ENCODE assay signal across 11 mouse cellular contexts in the genomic region with DNA sequence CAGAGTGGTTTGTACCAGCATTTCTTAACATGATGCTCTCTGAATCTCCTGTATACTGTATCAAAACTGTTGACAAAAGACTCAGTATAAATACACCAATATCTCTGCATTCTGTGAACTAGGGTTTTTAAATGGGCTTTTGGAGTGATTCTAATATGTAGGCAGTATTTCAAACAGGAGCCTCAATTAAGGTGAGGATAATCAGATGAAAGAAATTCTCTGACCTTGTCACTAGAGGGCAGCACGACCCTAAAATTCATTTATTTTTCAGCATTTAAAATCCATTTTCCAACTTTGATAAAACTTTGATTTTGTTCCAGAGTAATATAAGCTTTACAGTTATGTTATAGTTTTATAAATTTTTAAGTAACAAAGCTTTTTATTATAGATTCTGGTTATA.
DNase-seq lines count a peak whose midpoint lies in the region; ATAC-seq and TF ChIP-seq lines count a peak whose summit lies in the region.
"Had no signal": no experiment of that assay in that cellular context is flagged by ENCODE, and none has a peak within 500 bp of the region (broad histone marks: within the 10 kb centered on the region; RNA-seq: fewer than 3 reads in every experiment).

No protein-coding gene starts in this region.

- H3K79me2 ChIP-seq in MEL (ENCODE audit: control insufficient read depth, insufficient read depth, low read length, poor library complexity) = no peaks in the 10 kb centered on the region

- H3K9me3 ChIP-seq in hindbrain, embryonic 14.5 days (ENCODE audit: control insufficient read depth, low read length) = no peaks in the 10 kb centered on the region
- no peaks in the 10 kb centered on the region for H3K9me3 ChIP-seq in hindbrain, embryonic 16.5 days (ENCODE audit: control insufficient read depth, low read length)
- H3K9me3 ChIP-seq in MEL (replicated peaks; ENCODE audit: insufficient read depth, low read length) = no peaks in the 10 kb centered on the region
- no peaks in the 10 kb centered on the region for H3K9me3 ChIP-seq in intestine, embryonic 16.5 days (ENCODE audit: control insufficient read depth, low read length)
- H3K9me3 ChIP-seq: limb, embryonic 15.5 days had no signal

- no peak overlapping the region for H3K4me2 ChIP-seq in hindbrain, embryonic 14.5 days (replicated peaks)
- no peak overlapping the region for H3K4me2 ChIP-seq in hindbrain, embryonic 16.5 days (ENCODE audit: low read length)
- H3K4me2 ChIP-seq in intestine, embryonic 16.5 days (ENCODE audit: low read depth, low read length) = no peak overlapping the region
- H3K4me2 ChIP-seq: limb, embryonic 15.5 days had no signal

- 0% methylated on average over 1 of the region's 1 CpGs for WGBS in hindbrain, embryonic 14.5 days
- 0% methylated on average over 1 of the region's 1 CpGs for WGBS in hindbrain, embryonic 16.5 days
- WGBS in intestine, embryonic 16.5 days = 0% methylated on average over 1 of the region's 1 CpGs

- DNase-seq in hindbrain, embryonic 14.5 days (ENCODE audit: low spot score) = peak; percentile 73
- DNase-seq in 416B (ENCODE audit: low read depth) (peak; percentile 42), MEL (ENCODE audit: low read depth, low spot score) (peak; percentile 44)
- peak; percentile 19 for DNase-seq in forelimb bud, embryonic 11.5 days (ENCODE audit: low read depth, low spot score)
- DNase-seq in thymus, adult 18-20 months = no peak
- DNase-seq: kidney, adult 11 months had no signal

- H3K27ac ChIP-seq in hindbrain, embryonic 14.5 days = no peak overlapping the region
- no peak overlapping the region for H3K27ac ChIP-seq in hindbrain, embryonic 16.5 days (ENCODE audit: low read depth, low read length)
- no peak overlapping the region for H3K27ac ChIP-seq in MEL (ENCODE audit: control insufficient read depth, low read depth, low read length)
- H3K27ac ChIP-seq in intestine, embryonic 16.5 days (ENCODE audit: low read length) = no peak overlapping the region
- H3K27ac ChIP-seq: limb, embryonic 15.5 days had no signal

- H3K36me3 ChIP-seq in hindbrain, embryonic 14.5 days (replicated peaks; ENCODE audit: control insufficient read depth, insufficient read depth) = no peaks in the 10 kb centered on the region
- H3K36me3 ChIP-seq in hindbrain, embryonic 16.5 days (ENCODE audit: control insufficient read depth, insufficient read depth, low read length) = no peaks in the 10 kb centered on the region
- H3K36me3 ChIP-seq in MEL (ENCODE audit: control insufficient read depth in 1 of 2, insufficient read depth in 2 of 2, low read length in 2 of 2) = no peaks in the 10 kb centered on the region
- no peaks in the 10 kb centered on the region for H3K36me3 ChIP-seq in intestine, embryonic 16.5 days (ENCODE audit: control insufficient read depth, insufficient read depth, low read length)
- H3K36me3 ChIP-seq: limb, embryonic 15.5 days had no signal

- H3K4me1 ChIP-seq in hindbrain, embryonic 14.5 days (replicated peaks; ENCODE audit: control insufficient read depth, insufficient read depth, low read length) = no peaks in the 10 kb centered on the region
- no peaks in the 10 kb centered on the region for H3K4me1 ChIP-seq in hindbrain, embryonic 16.5 days (ENCODE audit: control insufficient read depth, insufficient read depth, low read depth, low read length)
- H3K4me1 ChIP-seq in MEL (ENCODE audit: control insufficient read depth in 1 of 2, insufficient read depth in 2 of 2, low read length in 2 of 2) = no peaks in the 10 kb centered on the region
- H3K4me1 ChIP-seq in intestine, embryonic 16.5 days (ENCODE audit: control insufficient read depth, insufficient read depth, low read length) = no peaks in the 10 kb centered on the region
- H3K4me1 ChIP-seq: limb, embryonic 15.5 days had no signal

- TF ChIP-seq CTCF in MEL (IDR thresholded peaks at IDR 0.05 in 2 of 3, conservative IDR thresholded peaks at IDR 0.05 in 1 of 3; ENCODE audit: control insufficient read depth in 1 of 3, insufficient read depth in 1 of 3, low read depth in 2 of 3, low read length in 3 of 3, poor library complexity in 1 of 3, severe bottlenecking in 1 of 3) = peak in 1 of 3 experiments; percentile 67; a peak in 3 of 6 replicates

- no peak overlapping the region for H3K4me3 ChIP-seq in hindbrain, embryonic 14.5 days (replicated peaks; ENCODE audit: low read length)
- no peak overlapping the region for H3K4me3 ChIP-seq in hindbrain, embryonic 16.5 days (ENCODE audit: low read length)
- no peak overlapping the region for H3K4me3 ChIP-seq in MEL (ENCODE audit: control insufficient read depth in 1 of 2, insufficient read depth in 1 of 2, low read depth in 2 of 2, low read length in 2 of 2)
- H3K4me3 ChIP-seq in intestine, embryonic 16.5 days (ENCODE audit: low read length) = no peak overlapping the region
- H3K4me3 ChIP-seq: erythroblast, embryonic 14.5 days; limb, embryonic 15.5 days had no signal

- no peak overlapping the region for H3K9ac ChIP-seq in hindbrain, embryonic 14.5 days
- no peak overlapping the region for H3K9ac ChIP-seq in hindbrain, embryonic 16.5 days (ENCODE audit: low read depth, low read length)
- H3K9ac ChIP-seq in MEL (ENCODE audit: control insufficient read depth, low read depth, low read length, poor library complexity, severe bottlenecking) = no peak overlapping the region
- no peak overlapping the region for H3K9ac ChIP-seq in intestine, embryonic 16.5 days (ENCODE audit: low read depth, low read length)
- H3K9ac ChIP-seq: limb, embryonic 15.5 days had no signal

- no peaks in the 10 kb centered on the region for H3K27me3 ChIP-seq in hindbrain, embryonic 14.5 days (ENCODE audit: control insufficient read depth, insufficient read depth, low read length)
- no peaks in the 10 kb centered on the region for H3K27me3 ChIP-seq in hindbrain, embryonic 16.5 days (replicated peaks; ENCODE audit: control insufficient read depth, insufficient read depth, low read length)
- no peaks in the 10 kb centered on the region for H3K27me3 ChIP-seq in MEL (ENCODE audit: control insufficient read depth in 1 of 2, insufficient read depth in 2 of 2, low read length in 2 of 2)
- H3K27me3 ChIP-seq in intestine, embryonic 16.5 days (replicated peaks; ENCODE audit: control insufficient read depth, insufficient read depth, low read length) = no peaks in the 10 kb centered on the region
- H3K27me3 ChIP-seq: limb, embryonic 15.5 days had no signal

- no peak for TF ChIP-seq POLR2A in MEL (IDR thresholded peaks at IDR 0.05; ENCODE audit: control insufficient read depth in 1 of 2, insufficient read depth in 1 of 2, low read depth in 1 of 2, low read length in 2 of 2, poor library complexity in 1 of 2)

- TF ChIP-seq RAD21 in MEL (IDR thresholded peaks at IDR 0.05; ENCODE audit: low read depth, low read length) = peak; percentile 76

- TF ChIP-seq EP300 in MEL (IDR thresholded peaks at IDR 0.05; ENCODE audit: low read depth in 1 of 2, low read length in 2 of 2) = no peak

- ATAC-seq in hindbrain, embryonic 14.5 days (ENCODE audit: low FRiP score) = no peak
- ATAC-seq in hindbrain, embryonic 16.5 days = no peak
- ATAC-seq in erythroblast, adult 5-6 weeks (replicated peaks; ENCODE audit: low FRiP score, poor library complexity, severe bottlenecking) = no peak
- ATAC-seq in intestine, embryonic 16.5 days = no peak

TF ChIP-seq in MEL, 35 proteins besides CTCF, POLR2A, EP300 and RAD21:
- TF ChIP-seq GATA1 (IDR thresholded peaks at IDR 0.05; ENCODE audit: low read depth, low read length) (no peak), SMC3 (IDR thresholded peaks at IDR 0.05; ENCODE audit: low read depth, low read length) (peak; percentile 62), ZKSCAN1 (IDR thresholded peaks at IDR 0.05; ENCODE audit: low read depth, low read length) (no peak), HCFC1 (IDR thresholded peaks at IDR 0.05; ENCODE audit: low read depth, low read length) (no peak), E2F4 (IDR thresholded peaks at IDR 0.05; ENCODE audit: borderline replicate concordance, low read depth, low read length) (no peak), ZMIZ1 (IDR thresholded peaks at IDR 0.05; ENCODE audit: low read depth, low read length) (no peak), MYC (IDR thresholded peaks at IDR 0.05; ENCODE audit: low read depth, low read length) (no peak), TBP (IDR thresholded peaks at IDR 0.05; ENCODE audit: low read depth, low read length) (no peak), ZC3H11A (IDR thresholded peaks at IDR 0.05; ENCODE audit: low read depth, low read length) (peak; percentile 60), ZNF384 (IDR thresholded peaks at IDR 0.05; ENCODE audit: low read depth, low read length) (no peak), TCF12 (IDR thresholded peaks at IDR 0.05; ENCODE audit: low read depth, low read length) (no peak), ELF1 (IDR thresholded peaks at IDR 0.05; ENCODE audit: low read depth, low read length) (no peak), RCOR1 (IDR thresholded peaks at IDR 0.05; ENCODE audit: low read depth, low read length) (no peak)

Comparison
In these comparisons a context has a peak if more than half of its experiments do, and no peak if none do; other contexts are left out.
1. DNase-seq: peak in hindbrain, embryonic 14.5 days (single experiment), 416B (single experiment), MEL (single experiment) and forelimb bud, embryonic 11.5 days (single experiment); none in thymus, adult 18-20 months (0 of 2).